Mouse (Mus musculus) T-helper 1 cell (primary cell): Measurements from ENCODE around the gene Gbe1.

Experiments used
- in situ Hi-C: fragments of 300-600 bp; cut with MboI, MseI; formaldehyde crosslinking; loops from one replicate; pipeline ENCODE4 v1.15.1; 2025; ENCODE audit warnings: high pct_unique_total_duplicates

Gene Gbe1

GRCm38 (mm10) chr16:70353058-70353457, 39.3 kb downstream of the Gbe1 start:
- in situ Hi-C loops: loop anchor here (10.0 kb wide), 1 partner anchor 1468 kb away; no protein-coding TSS in a partner anchor

- in situ Hi-C loops: loop anchor here (10.0 kb wide), 1 partner anchor 1474 kb away; no protein-coding TSS in a partner anchor
Observed at GRCm38 (mm10) chr16:70358326-70358725, 44.6 kb downstream of the Gbe1 start.

- in situ Hi-C loops: no loop called here
Observed at GRCm38 (mm10) chr16:70365229-70365628, 51.5 kb downstream of the Gbe1 start.

- in situ Hi-C loops: no loop called here
Observed at GRCm38 (mm10) chr16:70381045-70381444, 67.3 kb downstream of the Gbe1 start.

GRCm38 (mm10) chr16:70385494-70385893, 71.7 kb downstream of the Gbe1 start:
- in situ Hi-C loops: no loop called here

GRCm38 (mm10) chr16:70387385-70387784, 73.6 kb downstream of the Gbe1 start:
- in situ Hi-C loops: no loop called here

- in situ Hi-C loops: no loop called here
Observed at GRCm38 (mm10) chr16:70395276-70395675, 81.5 kb downstream of the Gbe1 start.

GRCm38 (mm10) chr16:70407780-70408179, 94.0 kb downstream of the Gbe1 start:
- in situ Hi-C loops: no loop called here

GRCm38 (mm10) chr16:70421077-70421476, 107.3 kb downstream of the Gbe1 start:
- in situ Hi-C loops: no loop called here

- in situ Hi-C loops: no loop called here
Observed at GRCm38 (mm10) chr16:70449520-70449919, 135.8 kb downstream of the Gbe1 start.

- in situ Hi-C loops: no loop called here
Observed at GRCm38 (mm10) chr16:70475583-70475982, 161.8 kb downstream of the Gbe1 start.

GRCm38 (mm10) chr16:70476161-70476560, 162.4 kb downstream of the Gbe1 start:
- in situ Hi-C loops: no loop called here

- in situ Hi-C loops: no loop called here
Observed at GRCm38 (mm10) chr16:70480494-70480893, 166.7 kb downstream of the Gbe1 start.

GRCm38 (mm10) chr16:70506457-70506856, 192.7 kb downstream of the Gbe1 start:
- in situ Hi-C loops: no loop called here

- in situ Hi-C loops: no loop called here
Observed at GRCm38 (mm10) chr16:70510938-70511337, 197.2 kb downstream of the Gbe1 start.

- in situ Hi-C loops: no loop called here
Observed at GRCm38 (mm10) chr16:70522861-70523260, 209.1 kb downstream of the Gbe1 start.

- in situ Hi-C loops: no loop called here
Observed at GRCm38 (mm10) chr16:70523566-70523965, 209.8 kb downstream of the Gbe1 start.

GRCm38 (mm10) chr16:70524273-70524672, 210.5 kb downstream of the Gbe1 start:
- in situ Hi-C loops: no loop called here

GRCm38 (mm10) chr16:70527224-70527623, 213.5 kb downstream of the Gbe1 start:
- in situ Hi-C loops: no loop called here

GRCm38 (mm10) chr16:70535224-70535623, 221.5 kb downstream of the Gbe1 start:
- in situ Hi-C loops: no loop called here

GRCm38 (mm10) chr16:70550835-70551234, 237.1 kb downstream of the Gbe1 start:
- in situ Hi-C loops: no loop called here

GRCm38 (mm10) chr16:70561635-70562348, 248.0 kb downstream of the Gbe1 start:
- in situ Hi-C loops: no loop called here

GRCm38 (mm10) chr16:70562574-70562973, 248.8 kb downstream of the Gbe1 start:
- in situ Hi-C loops: no loop called here

GRCm38 (mm10) chr16:70563456-70563855, 249.7 kb downstream of the Gbe1 start:
- in situ Hi-C loops: no loop called here
